Mouse (Mus musculus) adrenal gland, adult 2 months (tissue): ENCODE measurements around the gene Rnf222. TPM values are rescaled to one million over a fixed set of nuclear protein-coding genes. Genes with fewer than 3 reads are reported as not detected.

ENCODE experiments used
- DNase-seq: peaks from one replicate; pipeline ENCODE4 v3.0.0; 2021
- long read RNA-seq: library from polyadenylated mRNA; stranded (forward); transcript quantifications from one replicate; pipeline ENCODE4 v2.0.0, GENCODE M21; 2021
- polyA plus RNA-seq: library from polyadenylated mRNA; depleted of rRNA; stranded (reverse); fragments of >200 nt; gene quantifications from 2 replicates; pipeline ENCODE4 v1.2.3, GENCODE M21; 2012; rRNA removed
- total RNA-seq, 2 experiments: library from RNA; stranded (reverse); gene quantifications; 2 replicates each; pipeline ENCODE4 v1.2.3; 2021

Rnf222 gene
- total RNA-seq = under 1 TPM in 1 of 2 experiments, not detected in 1; 0.09 TPM
- polyA plus RNA-seq = 0.23 and 0.39 TPM in 2 replicates
- long read RNA-seq = 0 reads

- no peak for DNase-seq
Measured at GRCm38 (mm10) chr11:68888253-68888652, at the start of gene Rnf222. TSS of gene Rnf222 (plus strand) at chr11:68888553.

GRCm38 (mm10) chr11:68839606-68840005 is 48.7 kb upstream of the Rnf222 start:
- no peak for DNase-seq

- DNase-seq = no peak
Measured at GRCm38 (mm10) chr11:68850862-68851261, 37.5 kb upstream of the Rnf222 start.

- no peak for DNase-seq
Measured at GRCm38 (mm10) chr11:68851644-68852485, 36.5 kb upstream of the Rnf222 start.

GRCm38 (mm10) chr11:68852486-68852901 is 35.9 kb upstream of the Rnf222 start:
- peak; percentile 92 for DNase-seq

- peak; percentile 100 for DNase-seq
Measured at GRCm38 (mm10) chr11:68852932-68853409, 35.4 kb upstream of the Rnf222 start.

GRCm38 (mm10) chr11:68853611-68854401 is 34.5 kb upstream of the Rnf222 start:
- peak; percentile 83 for DNase-seq

GRCm38 (mm10) chr11:68854621-68855020 is 33.7 kb upstream of the Rnf222 start:
- no peak for DNase-seq

GRCm38 (mm10) chr11:68857329-68857728 is 31.0 kb upstream of the Rnf222 start:
- no peak for DNase-seq

- DNase-seq = no peak
Measured at GRCm38 (mm10) chr11:68859943-68860593, 28.3 kb upstream of the Rnf222 start.

- DNase-seq = no peak
Measured at GRCm38 (mm10) chr11:68862260-68862659, 26.1 kb upstream of the Rnf222 start.

GRCm38 (mm10) chr11:68863631-68864091 is 24.7 kb upstream of the Rnf222 start:
- peak; percentile 48 for DNase-seq

GRCm38 (mm10) chr11:68864544-68865189 is 23.7 kb upstream of the Rnf222 start:
- peak; percentile 95 for DNase-seq

- no peak for DNase-seq
Measured at GRCm38 (mm10) chr11:68871277-68871676, 17.1 kb upstream of the Rnf222 start.

GRCm38 (mm10) chr11:68871748-68872147 is 16.6 kb upstream of the Rnf222 start, which contains the start of gene Ndel1:
TSS of gene Ndel1 (minus strand) at chr11:68871858.
- DNase-seq = peak; percentile 93

GRCm38 (mm10) chr11:68874841-68875240 is 13.5 kb upstream of the Rnf222 start:
- peak; percentile 70 for DNase-seq

GRCm38 (mm10) chr11:68878811-68879210 is 9.5 kb upstream of the Rnf222 start:
- no peak for DNase-seq

GRCm38 (mm10) chr11:68882107-68882506 is 6.2 kb upstream of the Rnf222 start:
- DNase-seq = no peak

GRCm38 (mm10) chr11:68883843-68884242 is 4.5 kb upstream of the Rnf222 start:
- DNase-seq = no peak

GRCm38 (mm10) chr11:68884368-68884767 is 4.0 kb upstream of the Rnf222 start:
- no peak for DNase-seq

GRCm38 (mm10) chr11:68886091-68886490 is 2.3 kb upstream of the Rnf222 start:
- no peak for DNase-seq
